Mouse (Mus musculus) embryonic facial prominence, embryonic 15.5 days (tissue): ENCODE results near the gene Rundc1. TPM values are rescaled to one million over a fixed set of nuclear protein-coding genes. Genes with fewer than 3 reads are reported as not detected.
"Not testable (repeated sequence)": the region's sequence is repeated elsewhere in the genome, so short reads cannot be mapped to it uniquely, and the experiment has no call there.

Source experiments
- ATAC-seq: fragments of 200-750 bp; cut with Nextera tagmentation; 2 replicates; pipeline ENCODE4 v1.8.0; 2017; ENCODE audit warnings: low read depth, moderate TSS enrichment; ENCODE audit not compliant: insufficient number of reproducible peaks, low FRiP score, low TSS enrichment
- H3K27ac ChIP-seq: fragments of 300-500 bp; sonication (generic); replicated peaks from 2 replicates; pipeline ENCODE4 v1.5.1; 2015; ENCODE audit warnings: mild to moderate bottlenecking, inconsistent platforms
- H3K27me3 ChIP-seq: fragments of 300-500 bp; sonication (generic); 2 replicates; pipeline ENCODE4 v1.6.1; 2015; ENCODE audit warnings: inconsistent platforms
- H3K36me3 ChIP-seq: fragments of 300-500 bp; sonication (generic); 2 replicates; pipeline ENCODE4 v1.6.1; 2015; ENCODE audit warnings: mild to moderate bottlenecking, inconsistent platforms
- H3K4me1 ChIP-seq: fragments of 300-500 bp; sonication (generic); 2 replicates; pipeline ENCODE4 v1.6.1; 2015; ENCODE audit warnings: inconsistent platforms
- H3K4me2 ChIP-seq: fragments of 300-500 bp; sonication (generic); replicated peaks from 2 replicates; pipeline ENCODE4 v1.6.1; 2015; ENCODE audit warnings: mild to moderate bottlenecking, inconsistent platforms
- H3K4me3 ChIP-seq: fragments of 300-500 bp; sonication (generic); replicated peaks from 2 replicates; pipeline ENCODE4 v1.5.1; 2015; ENCODE audit warnings: mild to moderate bottlenecking, inconsistent platforms
- H3K9ac ChIP-seq: fragments of 300-500 bp; sonication (generic); 2 replicates; pipeline ENCODE4 v1.6.1; 2015; ENCODE audit warnings: inconsistent platforms
- H3K9me3 ChIP-seq: fragments of 300-500 bp; sonication (generic); replicated peaks from 2 replicates; pipeline ENCODE4 v1.6.1; 2016; ENCODE audit warnings: inconsistent platforms
- WGBS: fragments of 180-500 bp; shearing (Covaris S2); methylation state at CpG from one replicate; pipeline ENCODE4 v1.1.7; 2015; 5-methylcytosine and 5-hydroxymethylcytosine counted together
- polyA plus RNA-seq: library from polyadenylated mRNA; unstranded; fragments of >200 nt; fragmentation: Nextera tagmentation; extraction: Ambion mirVana; gene quantifications from 2 replicates; pipeline ENCODE4 v1.2.1, GENCODE M21; 2015

Gene Rundc1
- polyA plus RNA-seq, 1 experiment from 2014 or later = 23.4 TPM

GRCm38 (mm10) chr11:101467477-101468262 lies 42.8 kb downstream of the Rundc1 start:
- Histone ChIP-seq H3K4me2 (peak overlapping the region; percentile 97), H3K9ac (peak overlapping the region; percentile 64), H3K9me3 (no peaks in the 10 kb centered on the region), H3K4me3 (peak overlapping the region; percentile 72), H3K27ac (peak overlapping the region; percentile 48; the same call in 1 of the 2 replicates), H3K36me3 (0 out of 2 replicates have a peak, but pooled peaks cover 2% of the 10 kb centered on the region), H3K27me3 (no peaks in the 10 kb centered on the region), H3K4me1 (peaks cover 48% of the 10 kb centered on the region)
- under 1% methylated on average over 54 of the region's 54 CpGs for WGBS
- peak; percentile 85 for ATAC-seq

GRCm38 (mm10) chr11:101468263-101468688 lies 43.4 kb downstream of the Rundc1 start:
- no peaks in the 10 kb centered on the region for H3K9me3 ChIP-seq
- peak overlapping the region; percentile 97 for H3K4me2 ChIP-seq
- peak overlapping the region; percentile 72 for H3K4me3 ChIP-seq
- no peaks in the 10 kb centered on the region for H3K27me3 ChIP-seq
- WGBS = 1% methylated on average over 28 of the region's 31 CpGs
- peak overlapping the region; percentile 64 for H3K9ac ChIP-seq
- no peaks in the 10 kb centered on the region for H3K36me3 ChIP-seq
- peak overlapping the region; percentile 48; the same call in 1 of the 2 replicates for H3K27ac ChIP-seq
- ATAC-seq = peak; percentile 6; the same call in 1 of the 2 replicates
- H3K4me1 ChIP-seq = peaks cover 42% of the 10 kb centered on the region

- H3K36me3 ChIP-seq = no peaks in the 10 kb centered on the region
- H3K27me3 ChIP-seq = no peaks in the 10 kb centered on the region
- H3K4me1 ChIP-seq = peaks cover 39% of the 10 kb centered on the region
- H3K9me3 ChIP-seq = no peaks in the 10 kb centered on the region
- H3K9ac ChIP-seq = peak overlapping the region; percentile 64
- peak overlapping the region; percentile 97 for H3K4me2 ChIP-seq
- ATAC-seq = no peak
- H3K4me3 ChIP-seq = peak overlapping the region; percentile 72
- WGBS = 3% methylated on average over 13 of the region's 13 CpGs
- H3K27ac ChIP-seq = no peak overlapping the region
These were observed 43.8 kb downstream of the Rundc1 start for GRCm38 (mm10) chr11:101468731-101469130.

- Histone ChIP-seq H3K9me3 (no peaks in the 10 kb centered on the region), H3K9ac (no peak overlapping the region), H3K27me3 (no peaks in the 10 kb centered on the region), H3K4me3 (peak overlapping the region; percentile 72), H3K27ac (no peak overlapping the region), H3K4me1 (peaks cover 35% of the 10 kb centered on the region), H3K36me3 (no peaks in the 10 kb centered on the region), H3K4me2 (peak overlapping the region; percentile 97)
- 57% methylated on average over 4 of the region's 4 CpGs for WGBS
- no peak for ATAC-seq
These were observed 44.3 kb downstream of the Rundc1 start for GRCm38 (mm10) chr11:101469155-101469554.

- no peaks in the 10 kb centered on the region for H3K9me3 ChIP-seq
- 31% methylated on average over 7 of the region's 7 CpGs for WGBS
- H3K27ac ChIP-seq = no peak overlapping the region
- no peak overlapping the region for H3K4me2 ChIP-seq
- H3K27me3 ChIP-seq = no peaks in the 10 kb centered on the region
- no peaks in the 10 kb centered on the region for H3K36me3 ChIP-seq
- no peak overlapping the region for H3K4me3 ChIP-seq
- peaks cover 25% of the 10 kb centered on the region for H3K4me1 ChIP-seq
- H3K9ac ChIP-seq = no peak overlapping the region
- ATAC-seq = no peak
These were observed 45.3 kb downstream of the Rundc1 start for GRCm38 (mm10) chr11:101470206-101470605.

GRCm38 (mm10) chr11:101471926-101472325 lies 47.0 kb downstream of the Rundc1 start:
- Histone ChIP-seq H3K27ac (no peak overlapping the region), H3K36me3 (no peaks in the 10 kb centered on the region), H3K4me3 (no peak overlapping the region), H3K9ac (no peak overlapping the region), H3K27me3 (no peaks in the 10 kb centered on the region), H3K4me1 (peaks cover 18% of the 10 kb centered on the region), H3K4me2 (no peak overlapping the region), H3K9me3 (no peaks in the 10 kb centered on the region)
- 46% methylated on average over 3 of the region's 3 CpGs for WGBS
- ATAC-seq = no peak

- 39% methylated on average over 7 of the region's 7 CpGs for WGBS
- no peak for ATAC-seq
- no peak overlapping the region for H3K9ac ChIP-seq
These were observed 47.5 kb downstream of the Rundc1 start for GRCm38 (mm10) chr11:101472336-101472735.

GRCm38 (mm10) chr11:101473686-101474085 lies 48.8 kb downstream of the Rundc1 start:
- WGBS = 61% methylated on average over 1 of the region's 1 CpGs
- ATAC-seq, H3K4me2 ChIP-seq, H3K9ac ChIP-seq, H3K27me3 ChIP-seq, H3K9me3 ChIP-seq, H3K27ac ChIP-seq, H3K36me3 ChIP-seq, H3K4me1 ChIP-seq, H3K4me3 ChIP-seq: not testable (repeated sequence)

More at GRCm38 (mm10) chr11:101472336-101472735, 47.5 kb downstream of the Rundc1 start:
- no peak overlapping the region for H3K27ac ChIP-seq
- H3K36me3 ChIP-seq = no peaks in the 10 kb centered on the region
- peaks cover 14% of the 10 kb centered on the region for H3K4me1 ChIP-seq
- no peaks in the 10 kb centered on the region for H3K9me3 ChIP-seq
- no peak overlapping the region for H3K4me3 ChIP-seq
- H3K4me2 ChIP-seq = no peak overlapping the region
- no peaks in the 10 kb centered on the region for H3K27me3 ChIP-seq

- H3K27ac ChIP-seq = no peak overlapping the region
- H3K4me2 ChIP-seq = no peak overlapping the region
- no peaks in the 10 kb centered on the region for H3K36me3 ChIP-seq
- 76% methylated on average over 5 of the region's 5 CpGs for WGBS
- H3K4me1 ChIP-seq = 0 out of 2 replicates have a peak, but pooled peaks cover 4% of the 10 kb centered on the region
- no peaks in the 10 kb centered on the region for H3K27me3 ChIP-seq
- H3K9me3 ChIP-seq = no peaks in the 10 kb centered on the region
- ATAC-seq = no peak
- no peak overlapping the region for H3K4me3 ChIP-seq
- no peak overlapping the region for H3K9ac ChIP-seq
These were observed 49.4 kb downstream of the Rundc1 start for GRCm38 (mm10) chr11:101474298-101474697.

- ATAC-seq, H3K27ac ChIP-seq, H3K4me3 ChIP-seq, H3K4me2 ChIP-seq, H3K9me3 ChIP-seq, H3K9ac ChIP-seq, H3K4me1 ChIP-seq, H3K36me3 ChIP-seq, H3K27me3 ChIP-seq: not testable (repeated sequence)
- WGBS = 88% methylated on average over 4 of the region's 4 CpGs
These were observed 51.5 kb downstream of the Rundc1 start for GRCm38 (mm10) chr11:101476361-101476760.

DNA sequence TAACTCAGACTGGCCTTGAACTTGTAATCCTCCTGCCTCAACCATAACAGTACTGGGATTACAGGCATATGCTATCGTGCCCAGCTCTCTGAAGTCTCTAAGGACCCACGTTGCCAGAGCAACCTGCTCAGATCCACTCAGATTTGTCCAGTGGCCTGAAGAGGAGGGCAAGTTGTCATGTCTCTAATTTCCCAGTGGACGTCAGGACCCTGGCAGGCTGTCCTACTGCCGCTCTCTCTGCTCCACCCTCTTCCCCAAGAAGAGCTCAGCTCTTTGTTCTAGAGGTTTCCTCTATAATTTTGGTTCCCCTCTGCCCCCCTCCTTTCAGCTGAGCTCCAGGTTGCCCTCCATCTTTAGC lies 52.3 kb downstream of the Rundc1 start:
- Histone ChIP-seq H3K4me3 (no peak overlapping the region), H3K9me3 (no peaks in the 10 kb centered on the region), H3K36me3 (no peaks in the 10 kb centered on the region), H3K9ac (no peak overlapping the region), H3K27me3 (no peaks in the 10 kb centered on the region), H3K27ac (no peak overlapping the region), H3K4me1 (0 out of 2 replicates have a peak, but pooled peaks cover 7% of the 10 kb centered on the region), H3K4me2 (no peak overlapping the region)
- WGBS = 40% methylated on average over 4 of the region's 4 CpGs
- no peak for ATAC-seq
